ENCODE assay signal across 9 mouse cellular contexts in genomic region chr7:28214142-28214541, GRCm38 (mm10). TPM values are rescaled to one million over a fixed set of nuclear protein-coding genes. Genes with fewer than 3 reads are reported as not detected.
DNase-seq lines count a peak whose midpoint lies in the region; ATAC-seq and TF ChIP-seq lines count a peak whose summit lies in the region.
"Had no signal": no experiment of that assay in that cellular context is flagged by ENCODE, and none has a peak within 500 bp of the region (broad histone marks: within the 10 kb centered on the region; RNA-seq: fewer than 3 reads in every experiment).

No protein-coding gene starts in this region.

- ATAC-seq in heart, embryonic 12.5 days (ENCODE audit: insufficient number of reproducible peaks, low FRiP score), result no peak
- ATAC-seq in kidney, postnatal 0 days (replicated peaks; ENCODE audit: low FRiP score, low read depth), result 0 out of 2 replicates have a peak, but pooled peaks have one; percentile 33

- H3K9me3 ChIP-seq in heart, embryonic 12.5 days (replicated peaks), result no peaks in the 10 kb centered on the region
- peaks cover 5% of the 10 kb centered on the region for H3K9me3 ChIP-seq in embryonic facial prominence, embryonic 10.5 days
- no peaks in the 10 kb centered on the region for H3K9me3 ChIP-seq in kidney, postnatal 0 days (replicated peaks; ENCODE audit: low read length)
- H3K9me3 ChIP-seq: embryonic facial prominence, embryonic 13.5 days had no signal

- no peak for TF ChIP-seq POLR2A in heart, adult 2 months (IDR thresholded peaks at IDR 0.05; ENCODE audit: insufficient read depth, low read depth, low read length)

- H3K9ac ChIP-seq in heart, adult 2 months (ENCODE audit: low read depth, low read length), result no peak overlapping the region
- no peak overlapping the region for H3K9ac ChIP-seq in heart, embryonic 12.5 days
- no peak overlapping the region for H3K9ac ChIP-seq in kidney, postnatal 0 days (ENCODE audit: low read depth, low read length)
- H3K9ac ChIP-seq: embryonic facial prominence, embryonic 13.5 days had no signal

- no peaks in the 10 kb centered on the region for H3K27me3 ChIP-seq in heart, adult 2 months (ENCODE audit: control insufficient read depth, insufficient read depth, low read length)
- H3K27me3 ChIP-seq in heart, embryonic 12.5 days (replicated peaks), result no peaks in the 10 kb centered on the region
- H3K27me3 ChIP-seq in C2C12 (ENCODE audit: control insufficient read depth, insufficient read depth, insufficient read length), result no peaks in the 10 kb centered on the region
- no peaks in the 10 kb centered on the region for H3K27me3 ChIP-seq in embryonic facial prominence, embryonic 10.5 days (replicated peaks; ENCODE audit: low read depth, poor library complexity, severe bottlenecking)
- no peaks in the 10 kb centered on the region for H3K27me3 ChIP-seq in kidney, postnatal 0 days (ENCODE audit: insufficient read depth, low read length)
- H3K27me3 ChIP-seq: embryonic facial prominence, embryonic 13.5 days had no signal

- H3K4me3 ChIP-seq in heart, adult 2 months, result no peak overlapping the region
- no peak overlapping the region for H3K4me3 ChIP-seq in heart, embryonic 12.5 days
- no peak overlapping the region for H3K4me3 ChIP-seq in C2C12 (ENCODE audit: insufficient read depth, poor library complexity, severe bottlenecking)
- no peak overlapping the region for H3K4me3 ChIP-seq in embryonic facial prominence, embryonic 10.5 days
- H3K4me3 ChIP-seq in kidney, postnatal 0 days (replicated peaks; ENCODE audit: low read depth, low read length), result no peak overlapping the region
- H3K4me3 ChIP-seq: embryonic facial prominence, embryonic 13.5 days had no signal

- no peaks in the 10 kb centered on the region for H3K4me1 ChIP-seq in heart, adult 2 months (ENCODE audit: control insufficient read depth, insufficient read depth, low read length)
- no peaks in the 10 kb centered on the region for H3K4me1 ChIP-seq in heart, embryonic 12.5 days (replicated peaks)
- no peaks in the 10 kb centered on the region for H3K4me1 ChIP-seq in embryonic facial prominence, embryonic 10.5 days
- H3K4me1 ChIP-seq in kidney, postnatal 0 days (replicated peaks; ENCODE audit: insufficient read depth, low read length), result no peaks in the 10 kb centered on the region
- H3K4me1 ChIP-seq: embryonic facial prominence, embryonic 13.5 days had no signal

- peak; percentile 51 to 81 for DNase-seq in heart, adult 2 months
- DNase-seq in adrenal gland, adult 8-10 months, result peak; percentile 39
- DNase-seq in embryonic facial prominence, embryonic 10.5 days (ENCODE audit: low spot score), result peak; percentile 53
- DNase-seq in kidney, postnatal 0 days (ENCODE audit: low spot score), result peak; percentile 60
- DNase-seq in mesoderm, embryonic 11.5 days (ENCODE audit: low read depth, low spot score), result peak; percentile 57
- peak; percentile 35 to 73 for DNase-seq in thymus, postnatal 10 days (ENCODE audit: low spot score in 2 of 2)

- no peak overlapping the region for H3K27ac ChIP-seq in heart, adult 2 months
- H3K27ac ChIP-seq in heart, embryonic 12.5 days (ENCODE audit: poor library complexity, severe bottlenecking), result no peak overlapping the region
- no peak overlapping the region for H3K27ac ChIP-seq in embryonic facial prominence, embryonic 10.5 days (replicated peaks)
- no peak overlapping the region for H3K27ac ChIP-seq in kidney, postnatal 0 days
- H3K27ac ChIP-seq: embryonic facial prominence, embryonic 13.5 days had no signal

- WGBS in heart, adult 2 months, result 28% methylated on average over 10 of the region's 10 CpGs
- WGBS in heart, embryonic 12.5 days, result 36% methylated on average over 10 of the region's 10 CpGs
- 46% methylated on average over 10 of the region's 10 CpGs for WGBS in embryonic facial prominence, embryonic 10.5 days
- 26% methylated on average over 10 of the region's 10 CpGs for WGBS in kidney, postnatal 0 days

- peak; percentile 86 for TF ChIP-seq CTCF in heart, adult 2 months (IDR thresholded peaks at IDR 0.05)
- TF ChIP-seq CTCF in C2C12 (IDR thresholded peaks at IDR 0.05; ENCODE audit: control insufficient read depth, insufficient read depth, insufficient read length), result peak; percentile 84
- TF ChIP-seq CTCF in kidney, postnatal 0 days (IDR thresholded peaks at IDR 0.05; ENCODE audit: low read depth), result peak; percentile 82

- H3K36me3 ChIP-seq in heart, adult 2 months (ENCODE audit: control insufficient read depth, insufficient read depth, low read length), result no peaks in the 10 kb centered on the region
- H3K36me3 ChIP-seq in heart, embryonic 12.5 days, result no peaks in the 10 kb centered on the region
- no peaks in the 10 kb centered on the region for H3K36me3 ChIP-seq in C2C12 (ENCODE audit: control insufficient read depth, insufficient read depth)
- no peaks in the 10 kb centered on the region for H3K36me3 ChIP-seq in embryonic facial prominence, embryonic 10.5 days (replicated peaks)
- no peaks in the 10 kb centered on the region for H3K36me3 ChIP-seq in kidney, postnatal 0 days (ENCODE audit: insufficient read depth, low read length)
- H3K36me3 ChIP-seq: embryonic facial prominence, embryonic 13.5 days had no signal

- H3K4me2 ChIP-seq in heart, embryonic 12.5 days, result no peak overlapping the region
- H3K4me2 ChIP-seq in kidney, postnatal 0 days (ENCODE audit: low read length), result no peak overlapping the region
- H3K4me2 ChIP-seq: embryonic facial prominence, embryonic 13.5 days had no signal

- H3ac ChIP-seq in C2C12 (ENCODE audit: control insufficient read depth, insufficient read length, low read depth), result no peak overlapping the region

- H3K79me3 ChIP-seq in C2C12 (ENCODE audit: low read depth), result no peaks in the 10 kb centered on the region

- intact Hi-C loops in heart, adult 2 months (cut with DNase I), result loop anchor here (2.0 to 5.0 kb wide), 4 partner anchors 47 to 162 kb away; partner anchors contain the start of genes Dll3, Fbl and Psmc4

- TF ChIP-seq EP300 in heart, adult 2 months (IDR thresholded peaks at IDR 0.05; ENCODE audit: insufficient read depth, low read depth, low read length), result no peak

- no peaks in the 10 kb centered on the region for H3K79me2 ChIP-seq in heart, adult 2 months (replicated peaks; ENCODE audit: control insufficient read depth, insufficient read depth, low read length)
- H3K79me2 ChIP-seq in C2C12 (ENCODE audit: control insufficient read depth, insufficient read depth), result no peaks in the 10 kb centered on the region

TF ChIP-seq in C2C12, 6 proteins besides CTCF, POLR2A, EP300 and RAD21:
- TF ChIP-seq MAX (IDR thresholded peaks at IDR 0.05) (no peak), MYOG (IDR thresholded peaks at IDR 0.05; ENCODE audit: control insufficient read depth, extremely low read depth, insufficient read length) (no peak), FOSL1 (IDR thresholded peaks at IDR 0.05; ENCODE audit: insufficient read depth, low read length, poor library complexity, severe bottlenecking) (no peak), USF1 (IDR thresholded peaks at IDR 0.05; ENCODE audit: low read depth) (no peak), MYOD1 (IDR thresholded peaks at IDR 0.05; ENCODE audit: control insufficient read depth, insufficient read length, low read depth) (no peak), CEBPB (IDR thresholded peaks at IDR 0.05; ENCODE audit: low read depth) (no peak)

RNA-seq across cellular contexts. Expression of gene Dyrk1b, which starts 34.9 kb away (rescaled TPM):
- 10 to 100 TPM; 28.0 to 28.3 TPM for total RNA-seq in heart, adult 2 months (2021)
- polyA plus RNA-seq in heart, adult 2 months (2012; rRNA removed), result 24.1 and 30.1 TPM in 2 replicates
- 9.1 and 11.4 TPM in 2 replicates for polyA plus RNA-seq in heart, embryonic 12.5 days (2016; fragmentation: Nextera tagmentation; extraction: Ambion mirVana)
- 5.3 TPM for polyA plus RNA-seq in C2C12 (2012; fragmentation: generic; extraction: Trizol)
- 10 to 100 TPM; 29.4 to 35.8 (median 34.7) TPM for total RNA-seq in adrenal gland, adult 8-10 months (2022)
- 16.6 TPM in 2 replicates for polyA plus RNA-seq in embryonic facial prominence, embryonic 10.5 days (2016; fragmentation: Nextera tagmentation; extraction: Ambion mirVana)
- 13.1 and 15.0 TPM in 2 replicates for polyA plus RNA-seq in kidney, postnatal 0 days (2015; fragmentation: Nextera tagmentation; extraction: Ambion mirVana)

RNA-seq across cellular contexts. Expression of gene Fbl, which starts 44.6 kb away (rescaled TPM):
- total RNA-seq in heart, adult 2 months (2021), result 10 to 100 TPM; 34.7 TPM
- 25.7 and 35.6 TPM in 2 replicates for polyA plus RNA-seq in heart, adult 2 months (2012; rRNA removed)
- polyA plus RNA-seq in heart, embryonic 12.5 days (2016; fragmentation: Nextera tagmentation; extraction: Ambion mirVana), result 92.1 TPM in 2 replicates
- polyA plus RNA-seq in C2C12 (2012; fragmentation: generic; extraction: Trizol), result 410 TPM
- total RNA-seq in adrenal gland, adult 8-10 months (2022), result 100 to 1,000 TPM in 1 of 4 experiments, 10 to 100 TPM in 3; 80.8 to 102 (median 88.7) TPM
- 171 and 181 TPM in 2 replicates for polyA plus RNA-seq in embryonic facial prominence, embryonic 10.5 days (2016; fragmentation: Nextera tagmentation; extraction: Ambion mirVana)
- 111 and 114 TPM in 2 replicates for polyA plus RNA-seq in kidney, postnatal 0 days (2015; fragmentation: Nextera tagmentation; extraction: Ambion mirVana)

RNA-seq across cellular contexts. Expression of gene Eid2, which starts 53.5 kb away (rescaled TPM):
- 10 to 100 TPM; 11.2 to 11.9 TPM for total RNA-seq in heart, adult 2 months (2021)
- 4.2 and 4.6 TPM in 2 replicates for polyA plus RNA-seq in heart, adult 2 months (2012; rRNA removed)
- polyA plus RNA-seq in heart, embryonic 12.5 days (2016; fragmentation: Nextera tagmentation; extraction: Ambion mirVana), result 7.4 and 8.7 TPM in 2 replicates
- 6.9 TPM for polyA plus RNA-seq in C2C12 (2012; fragmentation: generic; extraction: Trizol)
- total RNA-seq in adrenal gland, adult 8-10 months (2022), result 10 to 100 TPM; 22.6 to 28.2 (median 24.6) TPM
- 2.0 and 2.7 TPM in 2 replicates for polyA plus RNA-seq in embryonic facial prominence, embryonic 10.5 days (2016; fragmentation: Nextera tagmentation; extraction: Ambion mirVana)
- polyA plus RNA-seq in kidney, postnatal 0 days (2015; fragmentation: Nextera tagmentation; extraction: Ambion mirVana), result 4.5 and 10.9 TPM in 2 replicates
